Mouse (Mus musculus): ENCODE results near the gene Mamdc2. TPM values are rescaled to one million over a fixed set of nuclear protein-coding genes. Genes with fewer than 3 reads are reported as not detected.

Gene Mamdc2
- polyA plus RNA-seq, 1 experiment from 2014 or later: 12.8 TPM

DNA sequence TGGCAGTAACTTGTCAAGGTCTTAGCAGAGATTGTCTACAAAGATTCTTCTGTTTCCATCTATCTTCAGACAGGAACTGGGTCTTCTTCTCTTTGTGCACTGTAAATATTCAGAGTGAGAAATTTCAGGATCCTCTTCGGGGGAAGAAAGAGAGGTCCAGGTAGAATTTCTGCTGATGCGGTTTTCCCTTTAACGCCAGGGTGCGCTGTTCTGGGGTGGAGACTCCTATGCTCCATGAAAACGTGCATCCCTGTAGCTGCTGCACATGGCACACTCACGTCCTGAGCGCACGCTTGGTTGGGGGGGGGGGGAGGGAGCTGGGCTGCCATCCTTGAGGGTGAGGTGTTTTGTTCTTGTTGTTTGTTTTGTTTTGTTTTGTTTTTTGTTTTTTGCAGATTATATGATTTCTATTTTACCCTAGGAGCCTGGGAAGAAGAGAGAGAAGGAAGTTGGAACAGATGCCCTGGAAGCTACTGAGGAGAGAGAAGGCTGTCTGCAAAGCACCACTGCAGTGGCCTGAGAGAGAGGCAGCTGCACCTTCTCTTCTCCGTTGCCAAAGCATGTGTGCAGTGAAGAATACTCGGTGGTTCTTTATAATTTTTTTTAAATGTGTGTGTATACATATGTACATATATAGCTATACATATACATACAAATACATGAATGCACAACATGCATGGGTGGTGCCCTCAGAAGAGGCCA lies 30.8 kb upstream of the Mamdc2 start:
- WGBS: 8% methylated on average over 10 of the region's 10 CpGs
- Histone ChIP-seq H3K4me2 (replicated peaks; ENCODE audit: low read depth, low read length) (no peak overlapping the region), H3K9me3 (ENCODE audit: low read length) (no peaks in the 10 kb centered on the region), H3K27me3 (replicated peaks; ENCODE audit: insufficient read depth, low read length) (no peaks in the 10 kb centered on the region), H3K4me3 (ENCODE audit: low read depth, low read length) (no peak overlapping the region), H3K36me3 (ENCODE audit: insufficient read depth, low read length) (no peaks in the 10 kb centered on the region), H3K4me1 (ENCODE audit: insufficient read depth, low read depth, low read length) (no peaks in the 10 kb centered on the region), H3K9ac (replicated peaks; ENCODE audit: low read depth) (no peak overlapping the region), H3K27ac (ENCODE audit: low read length) (0 out of 2 replicates have a peak overlapping the region, but pooled peaks have one; percentile 9)
- TF ChIP-seq EP300 (IDR thresholded peaks at IDR 0.05): no peak
- TF ChIP-seq CTCF (IDR thresholded peaks at IDR 0.05): peak; percentile 60
- ATAC-seq (no peak), DNase-seq (ENCODE audit: low spot score) (peak; percentile 44)

DNA sequence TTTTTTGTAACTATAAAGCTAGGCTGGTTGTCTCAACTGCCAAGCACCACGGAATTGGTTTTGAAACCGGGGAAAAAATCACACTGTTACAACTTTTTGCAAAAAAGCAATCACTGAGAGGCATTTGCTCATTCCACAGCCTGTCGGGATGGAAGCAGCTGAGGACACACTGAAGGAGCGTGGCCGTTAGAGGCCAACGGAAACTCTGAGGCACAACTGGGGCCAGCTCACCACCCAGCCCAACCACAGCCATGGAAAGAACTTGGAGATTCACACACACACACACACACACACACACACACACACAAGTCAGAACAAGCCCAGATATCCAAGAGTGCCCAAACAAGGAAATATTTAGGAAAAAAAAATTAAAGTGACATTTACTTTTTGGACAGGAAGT lies 29.6 kb upstream of the Mamdc2 start:
- no peaks in the 10 kb centered on the region for H3K27me3 ChIP-seq (replicated peaks; ENCODE audit: insufficient read depth, low read length)
- H3K9ac ChIP-seq (replicated peaks; ENCODE audit: low read depth): no peak overlapping the region
- no peaks in the 10 kb centered on the region for H3K4me1 ChIP-seq (ENCODE audit: insufficient read depth, low read depth, low read length)
- H3K4me3 ChIP-seq (ENCODE audit: low read depth, low read length): no peak overlapping the region
- H3K9me3 ChIP-seq (ENCODE audit: low read length): no peaks in the 10 kb centered on the region
- 47% methylated on average over 6 of the region's 6 CpGs for WGBS
- H3K36me3 ChIP-seq (ENCODE audit: insufficient read depth, low read length): no peaks in the 10 kb centered on the region
- no peak overlapping the region for H3K27ac ChIP-seq (ENCODE audit: low read length)
- peak; percentile 40; the same call in 1 of the 2 replicates for ATAC-seq
- no peak for TF ChIP-seq CTCF (IDR thresholded peaks at IDR 0.05)
- TF ChIP-seq EP300 (IDR thresholded peaks at IDR 0.05): no peak
- DNase-seq (ENCODE audit: low spot score): peak; percentile 42
- H3K4me2 ChIP-seq (replicated peaks; ENCODE audit: low read depth, low read length): no peak overlapping the region

DNA sequence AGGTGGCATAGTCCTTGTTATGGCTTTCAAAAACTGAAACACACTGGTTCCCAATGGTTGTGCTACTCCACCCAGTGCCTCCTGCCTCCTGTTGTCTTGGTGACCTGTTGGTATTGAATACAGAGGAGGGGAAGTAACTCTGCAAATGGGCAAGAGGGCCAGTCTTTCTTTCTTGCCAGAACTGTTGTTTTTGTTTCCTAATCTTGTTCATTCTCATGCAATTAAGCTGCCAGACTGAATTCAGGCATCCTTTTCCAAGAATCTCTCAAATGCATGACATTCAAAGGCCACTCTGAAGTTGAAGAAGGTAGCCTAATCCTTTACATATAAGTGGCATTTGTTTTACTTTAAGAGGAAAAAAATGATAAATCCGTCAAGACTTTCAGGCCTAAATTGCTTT lies 19.6 kb upstream of the Mamdc2 start:
- TF ChIP-seq EP300 (IDR thresholded peaks at IDR 0.05) (no peak), CTCF (IDR thresholded peaks at IDR 0.05) (no peak)
- H3K36me3 ChIP-seq (ENCODE audit: insufficient read depth, low read length): no peaks in the 10 kb centered on the region
- H3K27ac ChIP-seq (ENCODE audit: low read length): no peak overlapping the region
- no peak overlapping the region for H3K9ac ChIP-seq (replicated peaks; ENCODE audit: low read depth)
- DNase-seq (ENCODE audit: low spot score) (no peak), ATAC-seq (no peak)
- no peaks in the 10 kb centered on the region for H3K27me3 ChIP-seq (replicated peaks; ENCODE audit: insufficient read depth, low read length)
- H3K4me1 ChIP-seq (ENCODE audit: insufficient read depth, low read depth, low read length): no peaks in the 10 kb centered on the region
- no peak overlapping the region for H3K4me2 ChIP-seq (replicated peaks; ENCODE audit: low read depth, low read length)
- H3K4me3 ChIP-seq (ENCODE audit: low read depth, low read length): no peak overlapping the region
- 37% methylated on average over 1 of the region's 1 CpGs for WGBS
- no peaks in the 10 kb centered on the region for H3K9me3 ChIP-seq (ENCODE audit: low read length)

DNA sequence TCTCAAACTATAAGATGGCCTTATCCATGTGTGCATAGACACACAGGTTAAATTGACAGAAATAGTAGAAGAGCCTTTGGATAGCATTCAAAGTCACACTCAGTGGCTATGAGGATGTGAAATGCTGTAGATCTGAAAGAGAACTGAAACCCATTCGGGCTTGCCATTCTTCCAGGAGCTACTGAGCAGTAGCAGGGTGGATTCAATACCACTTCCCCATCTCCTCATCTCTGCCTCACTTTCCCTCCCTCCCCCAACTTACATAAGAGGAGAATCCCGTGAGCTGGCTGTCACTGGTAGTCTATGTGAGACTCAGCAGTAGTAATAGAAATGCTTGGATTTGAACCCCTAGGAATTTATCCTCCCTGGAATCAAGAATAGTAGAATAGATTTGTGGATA lies 18.8 kb upstream of the Mamdc2 start:
- H3K27ac ChIP-seq (ENCODE audit: low read length): no peak overlapping the region
- no peaks in the 10 kb centered on the region for H3K4me1 ChIP-seq (ENCODE audit: insufficient read depth, low read depth, low read length)
- TF ChIP-seq EP300 (IDR thresholded peaks at IDR 0.05) (no peak), CTCF (IDR thresholded peaks at IDR 0.05) (no peak)
- no peaks in the 10 kb centered on the region for H3K9me3 ChIP-seq (ENCODE audit: low read length)
- H3K36me3 ChIP-seq (ENCODE audit: insufficient read depth, low read length): no peaks in the 10 kb centered on the region
- no peak overlapping the region for H3K4me2 ChIP-seq (replicated peaks; ENCODE audit: low read depth, low read length)
- no peaks in the 10 kb centered on the region for H3K27me3 ChIP-seq (replicated peaks; ENCODE audit: insufficient read depth, low read length)
- ATAC-seq: no peak
- 72% methylated on average over 2 of the region's 2 CpGs for WGBS
- no peak for DNase-seq (ENCODE audit: low spot score)
- H3K4me3 ChIP-seq (ENCODE audit: low read depth, low read length): no peak overlapping the region
- no peak overlapping the region for H3K9ac ChIP-seq (replicated peaks; ENCODE audit: low read depth)

DNA sequence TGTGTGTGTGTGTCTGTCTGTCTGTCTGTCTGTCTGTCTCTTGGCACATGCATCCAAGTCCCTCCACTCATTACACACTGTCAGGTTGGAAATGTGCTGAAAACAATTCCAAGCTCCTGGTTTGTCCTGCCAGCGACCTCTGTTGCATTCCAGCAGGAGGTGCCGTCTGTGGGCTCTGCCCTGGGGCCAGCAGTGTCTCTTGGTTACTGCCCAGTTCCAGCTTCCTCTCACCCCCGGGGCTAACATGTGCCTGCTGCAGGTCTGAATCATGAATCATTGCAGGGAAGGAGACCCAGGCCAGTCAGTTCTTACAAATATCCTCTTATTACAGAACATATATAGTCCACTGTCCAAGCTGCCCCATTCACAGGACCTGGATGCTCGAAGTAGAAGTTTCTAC lies 9.2 kb upstream of the Mamdc2 start:
- Histone ChIP-seq H3K4me1 (ENCODE audit: insufficient read depth, low read depth, low read length) (no peaks in the 10 kb centered on the region), H3K4me3 (ENCODE audit: low read depth, low read length) (no peak overlapping the region), H3K27ac (ENCODE audit: low read length) (no peak overlapping the region), H3K4me2 (replicated peaks; ENCODE audit: low read depth, low read length) (no peak overlapping the region), H3K27me3 (replicated peaks; ENCODE audit: insufficient read depth, low read length) (no peaks in the 10 kb centered on the region), H3K9me3 (ENCODE audit: low read length) (no peaks in the 10 kb centered on the region; the same call in 1 of the 2 replicates), H3K36me3 (ENCODE audit: insufficient read depth, low read length) (no peaks in the 10 kb centered on the region), H3K9ac (replicated peaks; ENCODE audit: low read depth) (no peak overlapping the region)
- no peak for ATAC-seq
- 15% methylated on average over 4 of the region's 4 CpGs for WGBS
- no peak for TF ChIP-seq CTCF (IDR thresholded peaks at IDR 0.05)
- TF ChIP-seq EP300 (IDR thresholded peaks at IDR 0.05): no peak
- DNase-seq (ENCODE audit: low spot score): no peak

DNA sequence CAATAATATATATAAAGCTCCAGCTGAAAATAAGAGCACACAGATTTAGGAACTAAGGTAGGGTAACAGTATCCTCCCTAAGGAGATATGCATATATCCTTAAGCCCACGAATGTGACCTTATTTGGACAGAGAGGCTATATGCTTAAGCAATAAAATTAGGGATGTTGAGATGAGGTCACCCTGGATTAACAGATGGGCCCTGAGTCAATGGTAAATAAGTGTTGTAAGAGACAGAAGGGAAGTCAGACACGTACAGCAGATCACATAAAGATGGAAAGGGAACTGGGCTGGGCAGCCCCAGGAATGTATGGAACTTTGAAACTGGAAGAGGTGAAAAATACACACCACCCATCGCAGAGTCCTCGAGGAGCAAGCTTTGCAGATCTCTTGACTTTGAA lies 3.1 kb upstream of the Mamdc2 start:
- Histone ChIP-seq H3K9ac (replicated peaks; ENCODE audit: low read depth) (no peak overlapping the region), H3K4me2 (replicated peaks; ENCODE audit: low read depth, low read length) (no peak overlapping the region), H3K27me3 (replicated peaks; ENCODE audit: insufficient read depth, low read length) (no peaks in the 10 kb centered on the region), H3K27ac (ENCODE audit: low read length) (no peak overlapping the region), H3K4me3 (ENCODE audit: low read depth, low read length) (no peak overlapping the region), H3K4me1 (ENCODE audit: insufficient read depth, low read depth, low read length) (no peaks in the 10 kb centered on the region; the same call in 1 of the 2 replicates), H3K36me3 (ENCODE audit: insufficient read depth, low read length) (no peaks in the 10 kb centered on the region), H3K9me3 (ENCODE audit: low read length) (no peaks in the 10 kb centered on the region; the same call in 1 of the 2 replicates)
- TF ChIP-seq CTCF (IDR thresholded peaks at IDR 0.05): no peak
- ATAC-seq (no peak), DNase-seq (ENCODE audit: low spot score) (peak; percentile 19)
- 49% methylated on average over 4 of the region's 4 CpGs for WGBS
